Mouse (Mus musculus) natural killer cell, adult 2 months (primary cell): ENCODE results near the gene Rcor2.

Experiments used
- DNase-seq, 2 experiments: peaks; one replicate each; pipeline ENCODE4 v3.0.0; 2022; ENCODE audit warnings: low spot score in 2 of 2

Gene Rcor2

GRCm38 (mm10) chr19:7316822-7317221, 49.7 kb downstream of the Rcor2 start:
- no peak for DNase-seq

DNA sequence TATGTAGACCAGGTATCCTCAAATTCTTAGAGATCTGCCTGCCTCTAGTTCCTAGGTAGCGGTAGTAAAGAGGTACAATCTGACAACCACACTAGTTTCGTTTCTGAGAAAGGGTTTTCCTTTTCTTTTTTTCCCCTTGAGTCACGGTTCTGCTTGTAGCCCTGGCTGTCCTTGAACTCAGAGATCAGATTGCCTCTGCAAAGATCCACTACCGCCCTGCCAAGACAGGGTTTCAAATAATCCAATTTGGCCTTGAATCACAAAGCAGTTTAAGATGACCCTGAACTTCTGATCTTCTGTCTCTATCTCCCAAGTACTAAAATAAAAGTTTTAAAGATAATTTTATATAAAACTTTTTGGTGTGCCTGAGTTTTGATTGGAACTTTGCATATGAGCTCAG, 50.6 kb downstream of the Rcor2 start:
- DNase-seq, result no peak

DNA sequence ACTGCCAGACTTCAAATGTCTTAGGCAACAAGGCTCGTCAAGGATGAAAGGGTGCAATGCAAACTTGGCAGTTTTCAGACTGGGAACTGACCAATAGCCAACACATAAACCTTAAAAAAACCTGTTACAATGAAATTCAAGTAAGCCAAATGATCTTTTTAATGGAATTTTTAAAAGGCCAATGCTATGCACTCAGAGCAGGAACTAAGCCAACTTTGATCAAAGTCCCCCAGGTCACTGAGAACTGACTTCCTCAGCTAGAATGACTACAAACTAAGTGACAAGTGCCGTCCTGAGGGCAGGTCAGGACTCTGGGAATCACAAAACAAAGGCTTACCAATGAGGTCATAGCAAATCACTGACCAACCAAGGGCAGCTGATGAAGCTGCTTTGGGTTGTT, 53.1 kb downstream of the Rcor2 start:
- no peak for DNase-seq

DNA sequence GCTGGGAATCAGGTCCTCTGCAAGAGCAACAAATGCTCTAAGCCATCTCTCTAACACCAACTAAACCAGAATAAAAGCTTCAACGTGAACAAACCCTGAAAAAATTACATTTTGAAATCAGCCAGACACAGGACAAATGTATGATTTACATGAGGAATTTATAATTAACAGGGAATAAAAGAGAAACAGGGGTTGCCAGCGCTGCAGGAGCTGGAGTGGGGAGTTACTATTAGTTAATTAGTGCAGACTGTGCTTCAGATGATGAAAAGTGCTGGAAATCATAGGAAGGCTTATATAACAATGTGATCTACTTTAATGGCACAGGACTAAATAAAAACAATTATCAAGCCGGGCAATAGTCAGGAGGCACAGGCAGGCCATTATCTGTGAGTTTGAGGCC, 54.3 kb downstream of the Rcor2 start:
- DNase-seq, result no peak
